ENCODE assay signal across 8 mouse cellular contexts in the genomic region with DNA sequence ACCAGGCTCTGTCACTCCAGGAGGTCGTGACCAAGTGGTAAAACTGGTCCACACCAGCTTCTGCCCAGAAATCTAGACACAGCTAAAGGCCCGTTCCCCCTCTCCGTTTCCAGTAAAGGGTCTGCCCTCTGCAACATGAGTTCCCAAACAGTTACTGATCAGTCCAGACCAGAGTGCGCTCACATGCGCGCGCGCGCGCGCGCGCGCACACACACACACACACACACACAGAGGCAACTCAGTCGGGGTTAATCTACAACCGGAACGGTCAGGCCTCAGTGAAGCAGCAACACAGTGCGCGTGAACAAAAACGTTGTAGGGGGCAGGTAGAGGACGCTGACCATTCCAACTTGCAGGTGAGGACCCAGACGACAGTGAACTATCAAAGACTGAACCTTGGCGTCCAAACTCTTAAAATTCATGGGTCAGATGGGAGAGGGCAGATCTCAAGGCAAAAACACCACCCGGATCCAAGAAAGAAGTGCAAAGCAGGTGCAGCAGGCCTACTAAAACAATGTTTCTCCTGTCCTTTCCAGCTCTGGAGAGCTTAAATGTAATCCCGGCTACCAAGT. TPM values are rescaled to one million over a fixed set of nuclear protein-coding genes. Genes with fewer than 3 reads are reported as not detected.
DNase-seq lines count a peak whose midpoint lies in the region; ATAC-seq and TF ChIP-seq lines count a peak whose summit lies in the region.

No protein-coding gene starts in this region.

- H3K27ac ChIP-seq in lung, postnatal 0 days (ENCODE audit: low read length), result peak overlapping the region; percentile 81
- no peak overlapping the region for H3K27ac ChIP-seq in hindbrain, embryonic 11.5 days (ENCODE audit: low read depth, low read length)
- peak overlapping the region; percentile 76 for H3K27ac ChIP-seq in limb, embryonic 15.5 days
- peak overlapping the region; percentile 90 for H3K27ac ChIP-seq in stomach, embryonic 15.5 days

- H3K4me1 ChIP-seq in lung, postnatal 0 days (ENCODE audit: insufficient read depth, low read depth, low read length), result peaks cover 25% of the 10 kb centered on the region; the same call in 1 of the 2 replicates
- no peaks in the 10 kb centered on the region; the same call in 1 of the 2 replicates for H3K4me1 ChIP-seq in hindbrain, embryonic 11.5 days (replicated peaks; ENCODE audit: control insufficient read depth, insufficient read depth, low read length)
- H3K4me1 ChIP-seq in limb, embryonic 15.5 days, result peaks cover 55% of the 10 kb centered on the region
- peaks cover 40% of the 10 kb centered on the region for H3K4me1 ChIP-seq in stomach, embryonic 15.5 days

- peak overlapping the region; percentile 91 for H3K4me2 ChIP-seq in lung, postnatal 0 days (replicated peaks; ENCODE audit: low read depth, low read length)
- H3K4me2 ChIP-seq in hindbrain, embryonic 11.5 days (replicated peaks; ENCODE audit: low read depth, low read length), result peak overlapping the region; percentile 98
- H3K4me2 ChIP-seq in limb, embryonic 15.5 days, result peak overlapping the region; percentile 95
- H3K4me2 ChIP-seq in stomach, embryonic 15.5 days, result peak overlapping the region; percentile 98

- DNase-seq in lung, postnatal 0 days (ENCODE audit: low spot score), result no peak
- no peak for DNase-seq in lung, postnatal 10 days
- DNase-seq in hindbrain, embryonic 11.5 days (ENCODE audit: low spot score), result peak; percentile 42
- no peak for DNase-seq in adrenal gland, postnatal 4 days (ENCODE audit: low spot score in 2 of 2)
- DNase-seq in cerebellum, adult 11 months, result no peak

- H3K27me3 ChIP-seq in lung, postnatal 0 days (replicated peaks; ENCODE audit: insufficient read depth, low read length), result no peaks in the 10 kb centered on the region
- H3K27me3 ChIP-seq in hindbrain, embryonic 11.5 days (ENCODE audit: control insufficient read depth, insufficient read depth, low read length), result peaks cover 3% of the 10 kb centered on the region
- peaks cover 20% of the 10 kb centered on the region; the same call in 1 of the 2 replicates for H3K27me3 ChIP-seq in limb, embryonic 15.5 days
- H3K27me3 ChIP-seq in stomach, embryonic 15.5 days (replicated peaks), result no peaks in the 10 kb centered on the region

- H3K9ac ChIP-seq in lung, postnatal 0 days (replicated peaks; ENCODE audit: low read depth), result peak overlapping the region; percentile 74
- H3K9ac ChIP-seq in hindbrain, embryonic 11.5 days (ENCODE audit: low read depth, low read length), result no peak overlapping the region
- H3K9ac ChIP-seq in limb, embryonic 15.5 days, result peak overlapping the region; percentile 47; the same call in 1 of the 2 replicates
- H3K9ac ChIP-seq in stomach, embryonic 15.5 days, result peak overlapping the region; percentile 78

- WGBS in lung, postnatal 0 days, result 3% methylated on average over 25 of the region's 25 CpGs
- 1% methylated on average over 25 of the region's 25 CpGs for WGBS in hindbrain, embryonic 11.5 days
- WGBS in limb, embryonic 15.5 days, result 3% methylated on average over 25 of the region's 25 CpGs
- 5% methylated on average over 25 of the region's 25 CpGs for WGBS in stomach, embryonic 15.5 days

- H3K9me3 ChIP-seq in lung, postnatal 0 days (ENCODE audit: low read length), result no peaks in the 10 kb centered on the region
- H3K9me3 ChIP-seq in hindbrain, embryonic 11.5 days (ENCODE audit: control insufficient read depth, low read length), result no peaks in the 10 kb centered on the region
- H3K9me3 ChIP-seq in limb, embryonic 15.5 days, result no peaks in the 10 kb centered on the region
- H3K9me3 ChIP-seq in stomach, embryonic 15.5 days, result no peaks in the 10 kb centered on the region

- no peak for TF ChIP-seq EP300 in lung, postnatal 0 days (IDR thresholded peaks at IDR 0.05)

- peak overlapping the region; percentile 65 for H3K4me3 ChIP-seq in lung, postnatal 0 days (ENCODE audit: low read depth, low read length)
- H3K4me3 ChIP-seq in hindbrain, embryonic 11.5 days (ENCODE audit: low read depth, low read length), result peak overlapping the region; percentile 58
- H3K4me3 ChIP-seq in limb, embryonic 15.5 days, result peak overlapping the region; percentile 58
- H3K4me3 ChIP-seq in stomach, embryonic 15.5 days (replicated peaks), result peak overlapping the region; percentile 82

- no peak for TF ChIP-seq CTCF in lung, postnatal 0 days (IDR thresholded peaks at IDR 0.05)

- no peaks in the 10 kb centered on the region for H3K36me3 ChIP-seq in lung, postnatal 0 days (ENCODE audit: insufficient read depth, low read length)
- H3K36me3 ChIP-seq in hindbrain, embryonic 11.5 days (ENCODE audit: control insufficient read depth, insufficient read depth, low read length), result no peaks in the 10 kb centered on the region
- H3K36me3 ChIP-seq in limb, embryonic 15.5 days, result no peaks in the 10 kb centered on the region
- no peaks in the 10 kb centered on the region for H3K36me3 ChIP-seq in stomach, embryonic 15.5 days

- ATAC-seq in lung, postnatal 0 days, result 0 out of 2 replicates have a peak, but pooled peaks have one; percentile 6
- ATAC-seq in hindbrain, embryonic 11.5 days (ENCODE audit: low FRiP score), result 0 out of 2 replicates have a peak, but pooled peaks have one; percentile 29
- ATAC-seq in limb, embryonic 15.5 days (ENCODE audit: insufficient number of reproducible peaks, low FRiP score, low TSS enrichment, low read depth), result no peak
- no peak for ATAC-seq in stomach, embryonic 15.5 days (ENCODE audit: insufficient read depth, low FRiP score, low read depth)
- no peak for ATAC-seq in megakaryocyte progenitor cell, adult 5-6 weeks (replicated peaks; ENCODE audit: poor library complexity)

RNA-seq across cellular contexts. Expression of gene Smtnl2, which starts 0.9 kb away (rescaled TPM):
- polyA plus RNA-seq in lung, postnatal 0 days (2015; fragmentation: Nextera tagmentation; extraction: Ambion mirVana), result 108 TPM in 2 replicates
- polyA plus RNA-seq in hindbrain, embryonic 11.5 days (2014; fragmentation: Nextera tagmentation; extraction: Ambion mirVana), result 4.7 and 8.7 TPM in 2 replicates
- 85.0 and 97.2 TPM in 2 replicates for polyA plus RNA-seq in limb, embryonic 15.5 days (2015; fragmentation: Nextera tagmentation; extraction: Ambion mirVana)
- polyA plus RNA-seq in stomach, embryonic 15.5 days (2015; fragmentation: Nextera tagmentation; extraction: Ambion mirVana), result 50.8 and 56.0 TPM in 2 replicates
- total RNA-seq in megakaryocyte progenitor cell, adult 5-6 weeks (2015), result not detected in 2 replicates
- 0.14 TPM in 1 of 2 replicates, not detected in the other for total RNA-seq in megakaryocyte progenitor cell, adult 5-6 weeks (2017)
- 10 to 100 TPM; 11.4 to 24.2 TPM for total RNA-seq in adrenal gland, postnatal 4 days (2021)

RNA-seq across cellular contexts. Expression of gene Ggt6, which starts 24.7 kb away (rescaled TPM):
- polyA plus RNA-seq in lung, postnatal 0 days (2015; fragmentation: Nextera tagmentation; extraction: Ambion mirVana), result 0.94 and 1.0 TPM in 2 replicates
- not detected in 2 replicates for polyA plus RNA-seq in hindbrain, embryonic 11.5 days (2014; fragmentation: Nextera tagmentation; extraction: Ambion mirVana)
- 10.4 and 11.5 TPM in 2 replicates for polyA plus RNA-seq in limb, embryonic 15.5 days (2015; fragmentation: Nextera tagmentation; extraction: Ambion mirVana)
- polyA plus RNA-seq in stomach, embryonic 15.5 days (2015; fragmentation: Nextera tagmentation; extraction: Ambion mirVana), result 4.7 and 4.8 TPM in 2 replicates
- not detected in 2 replicates for total RNA-seq in megakaryocyte progenitor cell, adult 5-6 weeks (2015)
- total RNA-seq in megakaryocyte progenitor cell, adult 5-6 weeks (2017), result not detected in 2 replicates
- total RNA-seq in adrenal gland, postnatal 4 days (2021), result 1 to 10 TPM; 3.8 to 4.7 TPM

RNA-seq across cellular contexts. Expression of gene Mybbp1a, which starts 30.5 kb away (rescaled TPM):
- 41.5 and 44.3 TPM in 2 replicates for polyA plus RNA-seq in lung, postnatal 0 days (2015; fragmentation: Nextera tagmentation; extraction: Ambion mirVana)
- polyA plus RNA-seq in hindbrain, embryonic 11.5 days (2014; fragmentation: Nextera tagmentation; extraction: Ambion mirVana), result 112 and 145 TPM in 2 replicates
- 127 and 128 TPM in 2 replicates for polyA plus RNA-seq in limb, embryonic 15.5 days (2015; fragmentation: Nextera tagmentation; extraction: Ambion mirVana)
- 144 and 159 TPM in 2 replicates for polyA plus RNA-seq in stomach, embryonic 15.5 days (2015; fragmentation: Nextera tagmentation; extraction: Ambion mirVana)
- 255 and 264 TPM in 2 replicates for total RNA-seq in megakaryocyte progenitor cell, adult 5-6 weeks (2015)
- total RNA-seq in megakaryocyte progenitor cell, adult 5-6 weeks (2017), result 148 and 164 TPM in 2 replicates
- total RNA-seq in adrenal gland, postnatal 4 days (2021), result 100 to 1,000 TPM; 118 to 119 TPM

RNA-seq across cellular contexts. Expression of gene Tekt1, which starts 48.4 kb away (rescaled TPM):
- 14.2 and 17.3 TPM in 2 replicates for polyA plus RNA-seq in lung, postnatal 0 days (2015; fragmentation: Nextera tagmentation; extraction: Ambion mirVana)
- polyA plus RNA-seq in hindbrain, embryonic 11.5 days (2014; fragmentation: Nextera tagmentation; extraction: Ambion mirVana), result 8.7 and 8.9 TPM in 2 replicates
- 1.5 and 1.6 TPM in 2 replicates for polyA plus RNA-seq in limb, embryonic 15.5 days (2015; fragmentation: Nextera tagmentation; extraction: Ambion mirVana)
- 0.67 and 0.68 TPM in 2 replicates for polyA plus RNA-seq in stomach, embryonic 15.5 days (2015; fragmentation: Nextera tagmentation; extraction: Ambion mirVana)
- total RNA-seq in megakaryocyte progenitor cell, adult 5-6 weeks (2015), result not detected in 2 replicates
- total RNA-seq in megakaryocyte progenitor cell, adult 5-6 weeks (2017), result not detected in 2 replicates
- under 1 TPM; 0.51 to 0.62 TPM for total RNA-seq in adrenal gland, postnatal 4 days (2021)

Comparison
In these comparisons a context has a peak if more than half of its experiments do, and no peak if none do; other contexts are left out.
1. ATAC-seq: peak in lung, postnatal 0 days (single experiment) and hindbrain, embryonic 11.5 days (single experiment); none in limb, embryonic 15.5 days (single experiment), stomach, embryonic 15.5 days (single experiment) and megakaryocyte progenitor cell, adult 5-6 weeks (single experiment).
2. Peak in every context shown above with its lines, with median percentiles within 50 percentile points of each other: H3K4me2 ChIP-seq and H3K4me3 ChIP-seq.